Comparison of ENCODE assay signal across 8 mouse cellular contexts in genomic region chr5:135188214-135188554, GRCm38 (mm10). TPM values are rescaled to one million over a fixed set of nuclear protein-coding genes. Genes with fewer than 3 reads are reported as not detected.
DNase-seq lines count a peak whose midpoint lies in the region; ATAC-seq and TF ChIP-seq lines count a peak whose summit lies in the region.

No protein-coding gene starts in this region.

- H3K9me3 ChIP-seq in forebrain, embryonic 10.5 days: peaks cover 8% of the 10 kb centered on the region
- H3K9me3 ChIP-seq in liver, embryonic 12.5 days (replicated peaks): no peaks in the 10 kb centered on the region

- H3K4me2 ChIP-seq in liver, embryonic 12.5 days: peak overlapping the region; percentile 86

- TF ChIP-seq CTCF in gastrocnemius, adult 2 months (IDR thresholded peaks at IDR 0.05): no peak

- H3K4me3 ChIP-seq in gastrocnemius, adult 2 months: peak overlapping the region; percentile 98
- peak overlapping the region; percentile 100 for H3K4me3 ChIP-seq in forebrain, embryonic 10.5 days
- peak overlapping the region; percentile 86 for H3K4me3 ChIP-seq in liver, embryonic 12.5 days

- DNase-seq in gastrocnemius, adult 2 months: no peak
- no peak for DNase-seq in gastrocnemius, postnatal 4 days (ENCODE audit: low spot score in 2 of 2)
- peak; percentile 46 for DNase-seq in 3T3-L1 (ENCODE audit: low read depth, low spot score)
- no peak for DNase-seq in forebrain, embryonic 10.5 days (ENCODE audit: extremely low spot score, low spot score)
- DNase-seq in ovary, postnatal 10 days (ENCODE audit: low spot score): no peak
- no peak for DNase-seq in left cerebral cortex, postnatal 25 days (ENCODE audit: low spot score in 2 of 2)
- DNase-seq in layer of hippocampus, postnatal 10 days (ENCODE audit: low spot score in 2 of 2): no peak

- intact Hi-C loops in gastrocnemius, adult 2 months (cut with DNase I): no loop called here
- intact Hi-C loops in left cerebral cortex, postnatal 25 days (cut with DNase I): loop anchor here (5.0 kb wide), 2 partner anchors 111 to 176 kb away; partner anchors contain the start of gene Vps37d

- H3K36me3 ChIP-seq in forebrain, embryonic 10.5 days (replicated peaks): peaks cover 57% of the 10 kb centered on the region
- H3K36me3 ChIP-seq in liver, embryonic 12.5 days: peaks cover 45% of the 10 kb centered on the region

- peak overlapping the region; percentile 92 for H3K9ac ChIP-seq in liver, embryonic 12.5 days

- WGBS in forebrain, embryonic 10.5 days: 3% methylated on average over 8 of the region's 8 CpGs
- WGBS in liver, embryonic 12.5 days (ENCODE audit: insufficient replicate concordance): 0% methylated on average over 8 of the region's 8 CpGs

- H3K4me1 ChIP-seq in forebrain, embryonic 10.5 days: peaks cover 49% of the 10 kb centered on the region
- H3K4me1 ChIP-seq in liver, embryonic 12.5 days: peaks cover 62% of the 10 kb centered on the region

- H3K27ac ChIP-seq in gastrocnemius, adult 2 months: peak overlapping the region; percentile 98
- H3K27ac ChIP-seq in forebrain, embryonic 10.5 days: peak overlapping the region; percentile 99
- peak overlapping the region; percentile 91 for H3K27ac ChIP-seq in liver, embryonic 12.5 days

- ATAC-seq in liver, embryonic 12.5 days: no peak

- no peaks in the 10 kb centered on the region for H3K27me3 ChIP-seq in forebrain, embryonic 10.5 days (ENCODE audit: poor library complexity, severe bottlenecking)
- H3K27me3 ChIP-seq in liver, embryonic 12.5 days (replicated peaks): no peaks in the 10 kb centered on the region

RNA-seq across cellular contexts. Expression of gene Baz1b, which starts 1.1 kb away (rescaled TPM):
- total RNA-seq in gastrocnemius, adult 2 months (2021): 10 to 100 TPM; 32.7 to 36.8 TPM
- 10 to 100 TPM; 59.4 to 63.6 TPM for total RNA-seq in gastrocnemius, postnatal 4 days (2021)
- 58.0 and 59.1 TPM in 2 replicates for polyA plus RNA-seq in forebrain, embryonic 10.5 days (2016; fragmentation: Nextera tagmentation; extraction: Ambion mirVana)
- polyA plus RNA-seq in liver, embryonic 12.5 days (2016; fragmentation: Nextera tagmentation; extraction: Ambion mirVana): 35.2 and 37.6 TPM in 2 replicates
- total RNA-seq in left cerebral cortex, postnatal 25 days (2021): 10 to 100 TPM; 64.5 to 72.0 TPM
- total RNA-seq in layer of hippocampus, postnatal 10 days (2021): 10 to 100 TPM; 47.8 to 51.1 TPM

RNA-seq across cellular contexts. Expression of gene Bcl7b, which starts 20.1 kb away (rescaled TPM):
- 10 to 100 TPM; 28.3 to 28.6 TPM for total RNA-seq in gastrocnemius, adult 2 months (2021)
- total RNA-seq in gastrocnemius, postnatal 4 days (2021): 10 to 100 TPM; 27.3 to 28.0 TPM
- polyA plus RNA-seq in forebrain, embryonic 10.5 days (2016; fragmentation: Nextera tagmentation; extraction: Ambion mirVana): 43.3 and 44.4 TPM in 2 replicates
- 38.2 and 44.3 TPM in 2 replicates for polyA plus RNA-seq in liver, embryonic 12.5 days (2016; fragmentation: Nextera tagmentation; extraction: Ambion mirVana)
- total RNA-seq in left cerebral cortex, postnatal 25 days (2021): 10 to 100 TPM; 52.4 to 53.4 TPM
- 10 to 100 TPM; 27.7 to 29.8 TPM for total RNA-seq in layer of hippocampus, postnatal 10 days (2021)

RNA-seq across cellular contexts. Expression of gene Tbl2, which starts 38.7 kb away (rescaled TPM):
- 1 to 10 TPM; 8.8 to 9.1 TPM for total RNA-seq in gastrocnemius, adult 2 months (2021)
- total RNA-seq in gastrocnemius, postnatal 4 days (2021): 10 to 100 TPM; 18.3 to 22.2 TPM
- polyA plus RNA-seq in forebrain, embryonic 10.5 days (2016; fragmentation: Nextera tagmentation; extraction: Ambion mirVana): 23.8 and 25.0 TPM in 2 replicates
- polyA plus RNA-seq in liver, embryonic 12.5 days (2016; fragmentation: Nextera tagmentation; extraction: Ambion mirVana): 17.1 and 18.9 TPM in 2 replicates
- total RNA-seq in left cerebral cortex, postnatal 25 days (2021): 10 to 100 TPM; 30.1 to 30.7 TPM
- 10 to 100 TPM; 23.0 to 23.7 TPM for total RNA-seq in layer of hippocampus, postnatal 10 days (2021)
